Mouse (Mus musculus) C2C12 (cell line): ENCODE measurements at regions not wholly inside any gene's neighbourhood (a gene's known extent, or its start where the extent isn't known, plus 50 kb on each side); places are given as distances from the start of the nearest gene placed in this dataset.

Experiments used
- H3K27me3 ChIP-seq: one replicate; pipeline ENCODE4 v1.6.1; 2011; ENCODE audit not compliant: control insufficient read depth, insufficient read depth, insufficient read length
- H3K36me3 ChIP-seq: one replicate; pipeline ENCODE4 v1.6.1; 2011; ENCODE audit not compliant: control insufficient read depth, insufficient read depth
- H3K4me3 ChIP-seq: one replicate; pipeline ENCODE4 v1.5.1; 2011; ENCODE audit warnings: mild to moderate bottlenecking, control low read depth; ENCODE audit not compliant: poor library complexity, insufficient read depth, severe bottlenecking
- H3K79me2 ChIP-seq: one replicate; pipeline ENCODE4 v1.6.1; 2011; ENCODE audit not compliant: control insufficient read depth, insufficient read depth
- H3K79me3 ChIP-seq: one replicate; pipeline ENCODE4 v1.6.1; 2011; ENCODE audit warnings: low read depth, control low read depth
- H3ac ChIP-seq: one replicate; pipeline ENCODE3; 2011; ENCODE audit warnings: low read depth; ENCODE audit not compliant: control insufficient read depth, insufficient read length
- CEBPB ChIP-seq: IDR thresholded peaks from one replicate; pipeline ENCODE4 v1.6.1; 2011; ENCODE audit warnings: low read depth, mild to moderate bottlenecking, control low read depth, moderate library complexity
- CTCF ChIP-seq: IDR thresholded peaks from one replicate; pipeline ENCODE4 v1.5.1; 2011; ENCODE audit not compliant: control insufficient read depth, insufficient read depth, insufficient read length
- FOSL1 ChIP-seq: IDR thresholded peaks from one replicate; pipeline ENCODE4 v1.8.0; 2011; ENCODE audit warnings: mild to moderate bottlenecking, low read length; ENCODE audit not compliant: poor library complexity, insufficient read depth, severe bottlenecking
- MAX ChIP-seq: IDR thresholded peaks from one replicate; pipeline ENCODE4 v1.6.1; 2011; ENCODE audit warnings: mild to moderate bottlenecking, control low read depth
- MYOD1 ChIP-seq: IDR thresholded peaks from one replicate; pipeline ENCODE4 v1.6.1; 2011; ENCODE audit warnings: low read depth; ENCODE audit not compliant: control insufficient read depth, insufficient read length
- MYOG ChIP-seq: IDR thresholded peaks from one replicate; pipeline ENCODE4 v1.6.1; 2011; ENCODE audit not compliant: control insufficient read depth, insufficient read length; ENCODE audit errors: extremely low read depth
- USF1 ChIP-seq: IDR thresholded peaks from one replicate; pipeline ENCODE4 v1.6.1; 2011; ENCODE audit warnings: low read depth, mild to moderate bottlenecking, control low read depth, moderate library complexity

DNA sequence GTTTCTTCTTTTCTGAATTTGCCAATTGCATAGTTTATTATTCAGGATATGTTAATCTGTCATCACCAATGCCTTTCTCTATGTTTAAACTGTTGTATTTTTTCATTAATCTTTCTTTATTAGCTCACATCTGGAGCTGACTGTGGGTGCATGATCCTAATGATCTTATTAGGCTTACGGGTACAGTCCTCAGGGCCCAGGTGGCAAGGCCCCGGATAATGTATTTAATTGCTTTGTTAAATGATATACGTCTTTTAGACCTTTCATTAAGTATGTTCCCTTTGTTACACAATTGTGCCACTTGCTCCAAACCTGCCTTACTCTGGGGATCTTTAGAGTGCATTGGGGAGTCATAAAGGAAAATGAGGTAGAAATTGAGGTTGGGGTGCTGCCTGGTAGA is 86.7 kb upstream of the A1bg start:
- H3K4me3 ChIP-seq = no peak overlapping the region
- no peaks in the 10 kb centered on the region for H3K27me3 ChIP-seq
- H3K79me2 ChIP-seq = no peaks in the 10 kb centered on the region
- no peak overlapping the region for H3ac ChIP-seq
- H3K79me3 ChIP-seq = no peaks in the 10 kb centered on the region
- H3K36me3 ChIP-seq = no peaks in the 10 kb centered on the region
- no peak for TF ChIP-seq FOSL1
- TF ChIP-seq USF1 = no peak
- no peak for TF ChIP-seq MYOD1
- no peak for TF ChIP-seq MYOG
- no peak for TF ChIP-seq CEBPB
- no peak for TF ChIP-seq CTCF
- TF ChIP-seq MAX = no peak

DNA sequence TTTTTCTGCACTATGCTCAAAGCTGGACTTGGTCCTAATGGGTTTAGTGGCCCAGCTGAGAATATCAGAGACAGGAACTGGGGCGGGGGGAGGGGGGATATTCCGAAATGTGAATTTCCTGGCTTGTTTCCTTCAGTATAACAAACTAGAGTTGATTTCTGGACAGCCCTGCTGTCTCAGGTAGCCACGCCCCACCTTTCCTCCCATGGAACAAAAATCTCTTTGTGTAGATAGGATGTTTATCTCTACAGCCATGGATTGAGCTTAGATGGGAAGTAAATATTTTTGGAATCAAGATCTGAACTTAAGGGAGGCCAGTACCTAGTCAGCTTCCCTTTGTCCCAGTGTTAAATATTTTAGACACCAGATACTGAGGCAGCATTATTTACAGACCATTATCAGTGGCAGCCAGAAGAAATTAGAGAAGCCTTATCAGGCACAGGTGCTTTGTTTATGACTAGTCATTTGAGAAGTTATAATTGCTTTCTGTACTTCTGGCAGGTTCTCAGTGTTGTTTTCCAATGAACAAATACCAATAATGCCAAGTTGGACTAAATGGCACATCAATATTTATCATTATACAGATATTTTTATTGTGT is 84.7 kb upstream of the A1bg start:
- no peaks in the 10 kb centered on the region for H3K79me3 ChIP-seq
- no peaks in the 10 kb centered on the region for H3K79me2 ChIP-seq
- H3K36me3 ChIP-seq = no peaks in the 10 kb centered on the region
- H3K4me3 ChIP-seq = no peak overlapping the region
- H3ac ChIP-seq = no peak overlapping the region
- no peak for TF ChIP-seq MYOG
- TF ChIP-seq CTCF = no peak
- no peak for TF ChIP-seq FOSL1
- TF ChIP-seq CEBPB = no peak
- TF ChIP-seq MYOD1 = no peak
- TF ChIP-seq MAX = no peak
- no peak for TF ChIP-seq USF1
- no peaks in the 10 kb centered on the region for H3K27me3 ChIP-seq

DNA sequence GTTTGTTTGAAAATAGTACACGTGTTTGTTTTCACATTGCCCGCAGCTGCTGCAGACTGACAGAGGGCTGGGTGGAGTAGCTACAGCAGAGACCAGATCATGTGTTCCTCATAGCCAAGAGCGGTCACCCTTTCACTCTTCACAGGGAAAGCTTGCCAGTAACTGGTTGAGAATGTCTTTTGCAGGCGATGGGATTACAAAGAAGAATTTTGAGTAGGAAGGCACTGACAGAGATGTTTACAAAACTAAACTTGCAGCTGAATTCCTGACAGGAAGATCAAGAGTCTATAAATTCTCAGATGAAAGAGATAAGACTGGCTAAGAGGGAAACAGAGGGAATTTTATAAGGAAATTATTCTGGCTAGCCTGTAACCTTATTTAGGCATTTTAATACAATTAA is 83.8 kb upstream of the A1bg start:
- Histone ChIP-seq H3K27me3 (no peaks in the 10 kb centered on the region), H3ac (no peak overlapping the region), H3K4me3 (no peak overlapping the region), H3K79me3 (no peaks in the 10 kb centered on the region), H3K79me2 (no peaks in the 10 kb centered on the region), H3K36me3 (no peaks in the 10 kb centered on the region)
- TF ChIP-seq USF1 = no peak
- no peak for TF ChIP-seq CEBPB
- TF ChIP-seq MAX = no peak

DNA sequence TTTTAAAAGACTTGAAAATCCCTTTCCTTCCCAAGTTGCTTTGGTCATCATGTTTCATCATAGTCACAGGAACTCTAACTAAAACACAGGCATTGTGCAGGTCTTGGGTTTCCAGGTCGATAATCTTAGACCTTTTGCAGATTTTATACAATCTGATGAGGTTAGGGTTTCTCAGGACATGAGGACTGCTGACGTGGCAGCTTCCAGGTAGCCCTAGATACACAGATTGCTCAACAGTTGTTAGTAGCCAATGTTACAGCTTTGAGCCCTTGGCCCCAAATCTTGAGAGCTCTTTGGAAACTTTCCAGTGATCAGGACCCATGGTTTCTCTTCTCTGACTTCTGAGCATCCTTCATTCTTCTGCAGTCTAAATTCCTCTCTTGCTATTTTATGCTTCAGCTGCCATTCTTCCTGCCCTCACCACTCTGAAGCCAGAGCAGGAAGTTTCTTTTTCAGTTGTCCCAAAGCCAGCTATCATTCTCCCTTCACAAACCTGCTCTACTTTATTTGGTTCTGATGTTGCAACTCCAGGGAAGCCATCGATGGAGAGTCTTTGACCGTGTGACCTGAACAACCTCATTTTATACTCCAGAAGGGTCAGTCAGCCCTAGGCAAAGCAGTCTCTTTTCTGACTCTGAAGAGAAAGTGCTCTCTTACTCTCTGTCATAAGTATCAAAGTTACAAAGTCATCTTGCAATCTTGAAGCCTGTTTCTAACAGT is 71.3 kb upstream of the A1bg start:
- Histone ChIP-seq H3K36me3 (no peaks in the 10 kb centered on the region), H3K79me3 (no peaks in the 10 kb centered on the region), H3K27me3 (no peaks in the 10 kb centered on the region), H3K79me2 (no peaks in the 10 kb centered on the region), H3ac (no peak overlapping the region), H3K4me3 (no peak overlapping the region)
- no peak for TF ChIP-seq MYOD1
- TF ChIP-seq MAX = no peak
- no peak for TF ChIP-seq FOSL1
- no peak for TF ChIP-seq MYOG
- no peak for TF ChIP-seq USF1
- TF ChIP-seq CEBPB = no peak
- no peak for TF ChIP-seq CTCF

DNA sequence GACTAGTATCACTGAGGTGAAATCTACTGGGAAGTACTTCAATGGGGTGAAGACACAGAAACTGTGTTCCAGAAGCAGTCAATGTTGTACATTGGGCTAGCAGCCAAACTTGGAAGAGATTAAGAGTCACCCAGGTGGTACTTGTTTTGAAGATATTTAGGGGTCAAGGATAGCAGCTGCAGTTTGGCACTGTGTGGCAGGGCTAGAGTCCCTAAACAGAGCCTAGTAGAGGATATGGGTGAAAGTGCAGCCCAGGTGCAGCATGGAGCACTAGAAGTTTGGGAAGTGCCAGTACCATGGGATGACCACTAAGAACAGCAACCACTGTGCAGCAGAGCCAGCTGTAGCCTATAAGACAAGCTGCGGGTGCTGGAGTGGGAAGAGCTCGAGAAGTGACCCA is 70.6 kb upstream of the A1bg start:
- TF ChIP-seq CEBPB (no peak), USF1 (no peak), MYOG (no peak), FOSL1 (no peak), MAX (no peak), CTCF (no peak), MYOD1 (no peak)
- no peaks in the 10 kb centered on the region for H3K27me3 ChIP-seq
- H3K79me2 ChIP-seq = no peaks in the 10 kb centered on the region
- H3K79me3 ChIP-seq = no peaks in the 10 kb centered on the region
- no peak overlapping the region for H3K4me3 ChIP-seq
- H3ac ChIP-seq = no peak overlapping the region
- H3K36me3 ChIP-seq = no peaks in the 10 kb centered on the region

DNA sequence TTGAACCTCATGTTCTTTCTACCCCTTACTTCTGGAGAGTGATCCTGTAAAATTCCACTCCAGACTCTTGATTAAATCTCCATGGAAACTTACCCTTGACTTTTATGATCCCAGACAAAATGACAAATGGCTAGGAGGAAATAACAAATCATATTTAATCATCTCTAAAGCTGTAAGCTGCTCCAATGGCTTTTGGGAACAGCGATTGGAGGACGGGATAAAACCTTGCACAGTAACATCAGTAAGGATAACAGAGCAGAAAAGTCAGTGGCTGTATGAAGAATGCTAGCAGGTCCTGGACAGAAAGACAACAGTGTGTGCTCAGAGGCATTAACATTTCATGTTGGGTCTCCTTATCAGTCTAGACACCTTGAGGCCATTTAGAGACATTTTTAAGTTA is 59.8 kb upstream of the A1bg start:
- no peak overlapping the region for H3K4me3 ChIP-seq
- H3ac ChIP-seq = no peak overlapping the region
- H3K27me3 ChIP-seq = no peaks in the 10 kb centered on the region
- H3K36me3 ChIP-seq = no peaks in the 10 kb centered on the region
- H3K79me3 ChIP-seq = no peaks in the 10 kb centered on the region
- no peak for TF ChIP-seq MYOD1
- no peak for TF ChIP-seq MYOG
- no peaks in the 10 kb centered on the region for H3K79me2 ChIP-seq
